Mouse (Mus musculus) ES-Bruce4 (cell line): Measurements from ENCODE around the gene Mep1a.

ENCODE experiments used
- CTCF ChIP-seq: IDR thresholded peaks from one replicate; pipeline ENCODE4 v1.8.1; 2011; ENCODE audit warnings: low read depth, low read length
- EP300 ChIP-seq: IDR thresholded peaks from 2 replicates; pipeline ENCODE4 v1.6.1; 2011; ENCODE audit warnings: low read depth, low read length; ENCODE audit not compliant: insufficient read depth
- POLR2A ChIP-seq: IDR thresholded peaks from one replicate; pipeline ENCODE4 v1.8.1; 2011; ENCODE audit warnings: low read length; ENCODE audit not compliant: insufficient read depth

DNA sequence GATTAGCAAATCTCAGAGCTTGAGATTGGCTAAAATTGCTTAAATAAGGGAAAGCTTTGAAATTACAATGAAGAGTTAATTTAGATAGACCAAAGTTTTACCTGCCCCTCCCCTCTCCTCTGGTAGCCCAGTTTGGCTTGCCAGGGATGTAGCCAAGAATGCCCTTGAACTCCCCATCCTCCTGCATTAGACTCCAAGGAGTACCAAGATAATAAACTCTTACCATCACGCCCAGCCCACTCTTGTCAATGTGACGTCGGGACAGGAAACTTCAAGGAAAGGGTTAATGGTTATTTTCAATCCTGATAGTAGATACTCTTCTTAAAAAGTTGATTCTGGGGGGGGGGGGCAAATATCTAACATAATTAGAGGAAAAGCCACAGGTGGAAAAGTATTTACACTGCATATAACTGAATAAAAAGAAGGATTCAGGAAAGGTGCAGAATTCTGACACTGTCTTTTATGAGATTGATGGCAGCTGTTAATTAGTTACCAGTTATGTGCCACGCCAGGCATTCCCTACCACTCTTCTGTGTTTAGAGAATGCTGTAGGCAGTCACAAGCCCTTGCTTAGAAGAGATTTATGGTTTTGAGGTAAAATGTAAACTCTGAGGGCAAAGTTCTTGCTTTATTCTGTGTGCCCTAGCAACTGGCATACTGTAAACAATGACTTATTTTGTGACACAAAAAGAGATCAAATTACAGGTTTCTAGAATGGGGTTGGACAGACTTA, 1.4 kb upstream of the Mep1a start:
- TF ChIP-seq CTCF (no peak), EP300 (no peak), POLR2A (no peak)
